Mouse (Mus musculus) heart, embryonic 13.5 days (tissue): ENCODE results near the gene Usp7. TPM values are rescaled to one million over a fixed set of nuclear protein-coding genes. Genes with fewer than 3 reads are reported as not detected.
"Not testable (repeated sequence)": the region's sequence is repeated elsewhere in the genome, so short reads cannot be mapped to it uniquely, and the experiment has no call there.

Experiments
- ATAC-seq: fragments of 200-750 bp; cut with Nextera tagmentation; 2 replicates; pipeline ENCODE4 v1.8.0; 2017; ENCODE audit warnings: moderate TSS enrichment; ENCODE audit not compliant: insufficient number of reproducible peaks, low FRiP score, low TSS enrichment; ENCODE audit errors: extremely low read depth
- H3K27ac ChIP-seq: fragments of 300-500 bp; sonication (generic); replicated peaks from 2 replicates; pipeline ENCODE4 v1.5.1; 2015; ENCODE audit warnings: moderate library complexity, mild to moderate bottlenecking, inconsistent platforms
- H3K27me3 ChIP-seq: fragments of 300-500 bp; sonication (generic); replicated peaks from 2 replicates; pipeline ENCODE4 v1.6.1; 2015; ENCODE audit warnings: mild to moderate bottlenecking, inconsistent platforms
- H3K36me3 ChIP-seq: fragments of 300-500 bp; sonication (generic); 2 replicates; pipeline ENCODE4 v1.6.1; 2015; ENCODE audit warnings: mild to moderate bottlenecking, inconsistent platforms
- H3K4me1 ChIP-seq: fragments of 300-500 bp; sonication (generic); 2 replicates; pipeline ENCODE4 v1.6.1; 2015; ENCODE audit warnings: inconsistent platforms
- H3K4me2 ChIP-seq: fragments of 300-500 bp; sonication (generic); 2 replicates; pipeline ENCODE4 v1.6.1; 2015; ENCODE audit warnings: inconsistent platforms, mild to moderate bottlenecking, moderate library complexity
- H3K4me3 ChIP-seq: fragments of 300-500 bp; sonication (generic); 2 replicates; pipeline ENCODE4 v1.5.1; 2015; ENCODE audit warnings: moderate library complexity, mild to moderate bottlenecking, inconsistent platforms
- H3K9ac ChIP-seq: fragments of 300-500 bp; sonication (generic); 2 replicates; pipeline ENCODE4 v1.6.1; 2015; ENCODE audit warnings: inconsistent platforms, mild to moderate bottlenecking, moderate library complexity
- H3K9me3 ChIP-seq: fragments of 300-500 bp; sonication (generic); 2 replicates; pipeline ENCODE4 v1.6.1; 2016; ENCODE audit warnings: inconsistent platforms
- WGBS: fragments of 180-500 bp; shearing (Covaris S2); methylation state at CpG from one replicate; pipeline ENCODE4 v1.1.7; 2015; ENCODE audit warnings: mixed read lengths; 5-methylcytosine and 5-hydroxymethylcytosine counted together
- polyA plus RNA-seq: library from polyadenylated mRNA; unstranded; fragments of >200 nt; fragmentation: Nextera tagmentation; extraction: Ambion mirVana; gene quantifications from 2 replicates; pipeline ENCODE4 v1.2.1, GENCODE M21; 2015

Usp7 gene
- polyA plus RNA-seq, 1 experiment from 2014 or later = 14.3 TPM

- Histone ChIP-seq H3K4me2 (no peak overlapping the region), H3K27me3 (peaks cover 6% of the 10 kb centered on the region; the same call in 1 of the 2 replicates), H3K36me3 (no peaks in the 10 kb centered on the region), H3K4me3 (no peak overlapping the region), H3K4me1 (peaks cover 15% of the 10 kb centered on the region), H3K27ac (no peak overlapping the region), H3K9ac (no peak overlapping the region), H3K9me3 (no peaks in the 10 kb centered on the region)
- WGBS = 71% methylated on average over 11 of the region's 11 CpGs
- no peak for ATAC-seq
Measured at GRCm38 (mm10) chr16:8767133-8768052, 24.7 kb downstream of the Usp7 start.

- Histone ChIP-seq H3K4me1 (peaks cover 15% of the 10 kb centered on the region), H3K4me3 (no peak overlapping the region), H3K27me3 (no peaks in the 10 kb centered on the region), H3K36me3 (no peaks in the 10 kb centered on the region), H3K4me2 (no peak overlapping the region), H3K27ac (no peak overlapping the region), H3K9ac (no peak overlapping the region), H3K9me3 (no peaks in the 10 kb centered on the region)
- ATAC-seq = no peak
- 54% methylated on average over 9 of the region's 9 CpGs for WGBS
Measured at GRCm38 (mm10) chr16:8766196-8766595, 25.9 kb downstream of the Usp7 start.

- no peak overlapping the region for H3K4me2 ChIP-seq
- 53% methylated on average over 11 of the region's 11 CpGs for WGBS
- H3K27me3 ChIP-seq = no peaks in the 10 kb centered on the region
- H3K9ac ChIP-seq = no peak overlapping the region
- no peak overlapping the region for H3K4me3 ChIP-seq
- no peak overlapping the region for H3K27ac ChIP-seq
- no peak for ATAC-seq
- no peaks in the 10 kb centered on the region for H3K9me3 ChIP-seq
- no peaks in the 10 kb centered on the region for H3K36me3 ChIP-seq
- H3K4me1 ChIP-seq = peaks cover 15% of the 10 kb centered on the region
Measured at GRCm38 (mm10) chr16:8764124-8764907, 27.8 kb downstream of the Usp7 start.

- no peaks in the 10 kb centered on the region for H3K27me3 ChIP-seq
- 46% methylated on average over 6 of the region's 6 CpGs for WGBS
- no peak overlapping the region for H3K27ac ChIP-seq
- no peaks in the 10 kb centered on the region for H3K9me3 ChIP-seq
- H3K4me3 ChIP-seq = no peak overlapping the region
- H3K9ac ChIP-seq = peak overlapping the region; percentile 28; the same call in 1 of the 2 replicates
- H3K4me1 ChIP-seq = peaks cover 12% of the 10 kb centered on the region
- H3K36me3 ChIP-seq = no peaks in the 10 kb centered on the region
- ATAC-seq = no peak
- no peak overlapping the region for H3K4me2 ChIP-seq
Measured at GRCm38 (mm10) chr16:8763028-8763427, 29.1 kb downstream of the Usp7 start.

- H3K4me2 ChIP-seq = no peak overlapping the region
- WGBS = 82% methylated on average over 2 of the region's 2 CpGs
- H3K4me3 ChIP-seq = no peak overlapping the region
- H3K9me3 ChIP-seq = no peaks in the 10 kb centered on the region
- H3K9ac ChIP-seq = no peak overlapping the region
- no peak overlapping the region for H3K27ac ChIP-seq
- H3K4me1 ChIP-seq = peaks cover 12% of the 10 kb centered on the region
- no peaks in the 10 kb centered on the region for H3K27me3 ChIP-seq
- ATAC-seq = no peak
- no peaks in the 10 kb centered on the region for H3K36me3 ChIP-seq
Measured at GRCm38 (mm10) chr16:8761894-8762293, 30.2 kb downstream of the Usp7 start.

GRCm38 (mm10) chr16:8761005-8761404, 31.1 kb downstream of the Usp7 start:
- Histone ChIP-seq H3K4me1 (peaks cover 12% of the 10 kb centered on the region), H3K9ac (no peak overlapping the region), H3K27ac (no peak overlapping the region), H3K4me2 (no peak overlapping the region), H3K4me3 (no peak overlapping the region), H3K36me3 (no peaks in the 10 kb centered on the region), H3K9me3 (no peaks in the 10 kb centered on the region), H3K27me3 (no peaks in the 10 kb centered on the region)
- WGBS = 81% methylated on average over 7 of the region's 7 CpGs
- ATAC-seq = no peak

- H3K27ac ChIP-seq = no peak overlapping the region
- H3K27me3 ChIP-seq = no peaks in the 10 kb centered on the region
- H3K4me2 ChIP-seq = no peak overlapping the region
- peaks cover 9% of the 10 kb centered on the region for H3K4me1 ChIP-seq
- no peak overlapping the region for H3K9ac ChIP-seq
- 61% methylated on average over 3 of the region's 3 CpGs for WGBS
- no peak for ATAC-seq
- no peaks in the 10 kb centered on the region for H3K36me3 ChIP-seq
- H3K4me3 ChIP-seq = no peak overlapping the region
- no peaks in the 10 kb centered on the region for H3K9me3 ChIP-seq
Measured at GRCm38 (mm10) chr16:8758979-8759378, 33.1 kb downstream of the Usp7 start.

GRCm38 (mm10) chr16:8758193-8758592, 33.9 kb downstream of the Usp7 start:
- 80% methylated on average over 2 of the region's 2 CpGs for whole genome bisulfite sequencing
- H3K9ac ChIP-seq = no peak overlapping the region
- no peak for ATAC-seq
- no peak overlapping the region for H3K4me3 ChIP-seq
- H3K4me1 ChIP-seq = peaks cover 5% of the 10 kb centered on the region; the same call in 1 of the 2 replicates
- no peaks in the 10 kb centered on the region for H3K27me3 ChIP-seq
- no peaks in the 10 kb centered on the region for H3K36me3 ChIP-seq
- H3K4me2 ChIP-seq = no peak overlapping the region
- no peak overlapping the region for H3K27ac ChIP-seq
- no peaks in the 10 kb centered on the region for H3K9me3 ChIP-seq

- not testable (repeated sequence) for H3K4me1 ChIP-seq, H3K9me3 ChIP-seq, H3K4me2 ChIP-seq, ATAC-seq, H3K27me3 ChIP-seq, H3K27ac ChIP-seq, H3K36me3 ChIP-seq, H3K9ac ChIP-seq, H3K4me3 ChIP-seq
- WGBS = 87% methylated on average over 6 of the region's 6 CpGs
Measured at GRCm38 (mm10) chr16:8757586-8757985, 34.5 kb downstream of the Usp7 start.

GRCm38 (mm10) chr16:8752334-8752733, 39.8 kb downstream of the Usp7 start:
- 56% methylated on average over 2 of the region's 2 CpGs for WGBS
- no peak overlapping the region for H3K27ac ChIP-seq
- no peaks in the 10 kb centered on the region for H3K4me1 ChIP-seq
- H3K27me3 ChIP-seq = no peaks in the 10 kb centered on the region
- ATAC-seq = no peak
- H3K9ac ChIP-seq = no peak overlapping the region
- H3K4me3 ChIP-seq = no peak overlapping the region
- H3K36me3 ChIP-seq = no peaks in the 10 kb centered on the region
- H3K9me3 ChIP-seq = no peaks in the 10 kb centered on the region
- no peak overlapping the region for H3K4me2 ChIP-seq

- ATAC-seq = no peak
Measured at GRCm38 (mm10) chr16:8751555-8752235, 40.4 kb downstream of the Usp7 start.

More at GRCm38 (mm10) chr16:8751555-8752235, 40.4 kb downstream of the Usp7 start:
- 59% methylated on average over 5 of the region's 5 CpGs for WGBS
- Histone ChIP-seq H3K27ac (no peak overlapping the region), H3K36me3 (no peaks in the 10 kb centered on the region), H3K4me2 (no peak overlapping the region), H3K27me3 (no peaks in the 10 kb centered on the region), H3K4me1 (no peaks in the 10 kb centered on the region), H3K4me3 (no peak overlapping the region), H3K9ac (no peak overlapping the region), H3K9me3 (no peaks in the 10 kb centered on the region)
